Mouse (Mus musculus) testis, adult 2 months (tissue): Measurements from ENCODE around the gene Gm17606. TPM values are rescaled to one million over a fixed set of nuclear protein-coding genes. Genes with fewer than 3 reads are reported as not detected.

Source experiments
- H3K27ac ChIP-seq: fragments of 200-500 bp; 2 replicates; pipeline ENCODE4 v1.5.1; 2012; ENCODE audit warnings: low read depth, low read length; ENCODE audit not compliant: control insufficient read depth, insufficient read depth
- H3K27me3 ChIP-seq: fragments of 200-500 bp; 2 replicates; pipeline ENCODE4 v1.6.1; 2012; ENCODE audit warnings: mild to moderate bottlenecking, low read length, moderate library complexity; ENCODE audit not compliant: control insufficient read depth, insufficient read depth
- H3K36me3 ChIP-seq: fragments of 200-500 bp; 2 replicates; pipeline ENCODE4 v1.6.1; 2012; ENCODE audit warnings: mild to moderate bottlenecking, low read length; ENCODE audit not compliant: control insufficient read depth, insufficient read depth
- H3K4me1 ChIP-seq: fragments of 200-500 bp; 2 replicates; pipeline ENCODE4 v1.6.1; 2012; ENCODE audit warnings: low read length; ENCODE audit not compliant: control insufficient read depth, insufficient read depth
- H3K4me3 ChIP-seq: fragments of 200-500 bp; 2 replicates; pipeline ENCODE4 v1.5.1; 2012; ENCODE audit warnings: low read depth, mild to moderate bottlenecking, low read length, moderate library complexity, mixed read lengths; ENCODE audit not compliant: control insufficient read depth
- CTCF ChIP-seq: fragments of 200-500 bp; IDR thresholded peaks from 2 replicates; pipeline ENCODE4 v1.5.1; 2012; ENCODE audit warnings: low read depth, mild to moderate bottlenecking, inconsistent platforms, low read length, moderate library complexity; ENCODE audit not compliant: control insufficient read depth, insufficient read depth, insufficient replicate concordance
- POLR2A ChIP-seq: fragments of 200-500 bp; IDR thresholded peaks from 2 replicates; pipeline ENCODE4 v1.6.1; 2012; ENCODE audit warnings: low read depth, mild to moderate bottlenecking, inconsistent platforms, low read length, moderate library complexity; ENCODE audit not compliant: control insufficient read depth
- polyA plus RNA-seq: library from polyadenylated mRNA; depleted of rRNA; stranded (reverse); fragments of >200 nt; gene quantifications from 2 replicates; pipeline ENCODE4 v1.2.3, GENCODE M21; 2012

Gm17606 gene
- polyA plus RNA-seq, 1 experiment: not detected

GRCm38 (mm10) chr14:54650621-54651454 lies 10.1 kb downstream of the Gm17606 start:
- Histone ChIP-seq H3K27ac (peak overlapping the region; percentile 34; the same call in 1 of the 2 replicates), H3K4me1 (no peaks in the 10 kb centered on the region; the same call in 1 of the 2 replicates), H3K4me3 (no peak overlapping the region; the same call in none of the 2 replicates), H3K27me3 (no peaks in the 10 kb centered on the region), H3K36me3 (peaks cover 3% of the 10 kb centered on the region)
- no peak for TF ChIP-seq POLR2A
- peak; percentile 34; the same call in 1 of the 2 replicates for TF ChIP-seq CTCF

- no peaks in the 10 kb centered on the region for H3K27me3 ChIP-seq
- no peaks in the 10 kb centered on the region; the same call in 1 of the 2 replicates for H3K4me1 ChIP-seq
- peaks cover 3% of the 10 kb centered on the region for H3K36me3 ChIP-seq
- no peak overlapping the region for H3K27ac ChIP-seq
- no peak for TF ChIP-seq CTCF
- no peak for TF ChIP-seq POLR2A
- no peak overlapping the region for H3K4me3 ChIP-seq
Measured at GRCm38 (mm10) chr14:54651556-54651955, 10.8 kb downstream of the Gm17606 start.

- no peak overlapping the region; the same call in 1 of the 2 replicates for H3K27ac ChIP-seq
- no peaks in the 10 kb centered on the region; the same call in 1 of the 2 replicates for H3K4me1 ChIP-seq
- TF ChIP-seq POLR2A (no peak), CTCF (no peak)
- H3K36me3 ChIP-seq: peaks cover 3% of the 10 kb centered on the region
- no peaks in the 10 kb centered on the region for H3K27me3 ChIP-seq
- H3K4me3 ChIP-seq: no peak overlapping the region
Measured at GRCm38 (mm10) chr14:54652787-54653186, 12.0 kb downstream of the Gm17606 start.

DNA sequence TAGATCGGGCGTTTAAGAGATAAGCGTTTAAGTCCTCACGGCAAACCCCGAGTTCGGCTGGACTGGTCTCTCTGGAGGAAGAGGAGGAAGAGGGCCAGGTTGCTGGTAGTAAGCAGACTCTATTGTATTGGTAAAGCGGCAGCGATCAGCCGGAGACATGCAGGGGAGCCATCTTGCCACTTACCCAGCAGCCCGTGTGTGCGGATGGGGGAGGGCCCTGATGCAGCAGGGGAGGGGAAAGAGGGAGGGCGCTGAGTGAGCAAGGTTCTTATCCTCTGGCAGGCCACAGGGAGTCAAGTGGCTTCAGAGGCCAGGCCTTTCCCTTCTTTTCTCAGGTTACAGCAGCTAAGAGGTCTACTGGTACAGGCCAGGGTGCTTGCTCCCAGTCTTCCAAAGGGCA lies 12.7 kb downstream of the Gm17606 start:
- TF ChIP-seq POLR2A: no peak
- H3K4me1 ChIP-seq: no peaks in the 10 kb centered on the region; the same call in 1 of the 2 replicates

GRCm38 (mm10) chr14:54660009-54660408 lies 19.3 kb downstream of the Gm17606 start:
- peaks cover 10% of the 10 kb centered on the region for H3K36me3 ChIP-seq
- no peak overlapping the region for H3K27ac ChIP-seq
- TF ChIP-seq POLR2A (no peak), CTCF (no peak)
- H3K4me3 ChIP-seq: no peak overlapping the region
- H3K27me3 ChIP-seq: no peaks in the 10 kb centered on the region
- H3K4me1 ChIP-seq: no peaks in the 10 kb centered on the region

More for the DNA sequence above, 12.7 kb downstream of the Gm17606 start:
- Histone ChIP-seq H3K4me3 (peak overlapping the region; percentile 53), H3K36me3 (peaks cover 3% of the 10 kb centered on the region), H3K27me3 (no peaks in the 10 kb centered on the region), H3K27ac (no peak overlapping the region)

- Histone ChIP-seq H3K27ac (no peak overlapping the region), H3K4me1 (no peaks in the 10 kb centered on the region; the same call in 1 of the 2 replicates), H3K27me3 (no peaks in the 10 kb centered on the region), H3K4me3 (no peak overlapping the region), H3K36me3 (peaks cover 10% of the 10 kb centered on the region)
- no peak for TF ChIP-seq CTCF
- TF ChIP-seq POLR2A: no peak
Measured at GRCm38 (mm10) chr14:54664477-54665222, 23.9 kb downstream of the Gm17606 start.

DNA sequence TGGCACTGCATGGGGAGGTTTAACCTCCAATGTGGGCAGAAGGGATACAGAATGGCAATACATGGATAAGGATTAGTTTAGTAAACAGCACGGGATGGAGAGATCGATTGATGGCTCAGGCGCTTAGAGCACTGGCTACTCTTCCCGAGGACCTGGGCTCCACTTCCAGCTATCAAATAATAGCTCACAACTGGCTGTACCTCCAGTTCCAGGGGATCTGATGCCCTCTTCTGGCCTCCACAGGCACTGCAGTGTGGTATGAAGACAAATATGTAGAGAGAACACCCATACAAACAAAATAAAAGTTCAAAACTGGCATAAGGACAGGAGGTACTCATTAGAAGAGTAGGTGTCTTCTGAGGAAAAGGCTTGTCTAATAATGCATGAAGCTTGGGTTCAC lies 28.6 kb downstream of the Gm17606 start:
- TF ChIP-seq CTCF: peak; percentile 46; the same call in 1 of the 2 replicates
- TF ChIP-seq POLR2A: no peak
- Histone ChIP-seq H3K27me3 (no peaks in the 10 kb centered on the region), H3K4me3 (no peak overlapping the region), H3K4me1 (no peaks in the 10 kb centered on the region; the same call in 1 of the 2 replicates), H3K27ac (no peak overlapping the region), H3K36me3 (peaks cover 3% of the 10 kb centered on the region)
